Mouse (Mus musculus) liver, embryonic 13.5 days (tissue): ENCODE measurements around the gene Dnase1l2. TPM values are rescaled to one million over a fixed set of nuclear protein-coding genes. Genes with fewer than 3 reads are reported as not detected.

ENCODE experiments used
- ATAC-seq: fragments of 200-750 bp; cut with Nextera tagmentation; 2 replicates; pipeline ENCODE4 v1.8.0; 2017; ENCODE audit warnings: low read depth, mild to moderate bottlenecking, moderate number of reproducible peaks, moderate library complexity
- DNase-seq: peaks from one replicate; pipeline ENCODE4 v3.0.0; 2022
- H3K27ac ChIP-seq: fragments of 300-500 bp; sonication (generic); 2 replicates; pipeline ENCODE4 v1.5.1; 2015; ENCODE audit warnings: moderate library complexity, mild to moderate bottlenecking, inconsistent platforms
- H3K27me3 ChIP-seq: fragments of 300-500 bp; sonication (generic); 2 replicates; pipeline ENCODE4 v1.6.1; 2015; ENCODE audit warnings: mild to moderate bottlenecking, inconsistent platforms
- H3K36me3 ChIP-seq: fragments of 300-500 bp; sonication (generic); 2 replicates; pipeline ENCODE4 v1.6.1; 2015; ENCODE audit warnings: mild to moderate bottlenecking, inconsistent platforms
- H3K4me1 ChIP-seq: fragments of 300-500 bp; sonication (generic); replicated peaks from 2 replicates; pipeline ENCODE4 v1.6.1; 2015; ENCODE audit warnings: inconsistent platforms
- H3K4me2 ChIP-seq: fragments of 300-500 bp; sonication (generic); 2 replicates; pipeline ENCODE4 v1.6.1; 2015; ENCODE audit warnings: inconsistent platforms, mild to moderate bottlenecking, moderate library complexity
- H3K4me3 ChIP-seq: fragments of 300-500 bp; sonication (generic); replicated peaks from 2 replicates; pipeline ENCODE4 v1.5.1; 2015; ENCODE audit warnings: mild to moderate bottlenecking, inconsistent platforms
- H3K9ac ChIP-seq: fragments of 300-500 bp; sonication (generic); 2 replicates; pipeline ENCODE4 v1.6.1; 2015; ENCODE audit warnings: mild to moderate bottlenecking, inconsistent platforms
- H3K9me3 ChIP-seq: fragments of 300-500 bp; sonication (generic); replicated peaks from 2 replicates; pipeline ENCODE4 v1.6.1; 2016; ENCODE audit warnings: inconsistent platforms
- WGBS: fragments of 180-500 bp; shearing (Covaris S2); methylation state at CpG from one replicate; pipeline ENCODE4 v1.1.7; 2015; ENCODE audit not compliant: insufficient replicate concordance; 5-methylcytosine and 5-hydroxymethylcytosine counted together
- polyA plus RNA-seq: library from polyadenylated mRNA; unstranded; fragments of >200 nt; fragmentation: Nextera tagmentation; extraction: Ambion mirVana; gene quantifications from 2 replicates; pipeline ENCODE4 v1.2.1, GENCODE M21; 2015

The Dnase1l2 gene
- polyA plus RNA-seq, 1 experiment from 2014 or later, result 0.33 TPM

DNA sequence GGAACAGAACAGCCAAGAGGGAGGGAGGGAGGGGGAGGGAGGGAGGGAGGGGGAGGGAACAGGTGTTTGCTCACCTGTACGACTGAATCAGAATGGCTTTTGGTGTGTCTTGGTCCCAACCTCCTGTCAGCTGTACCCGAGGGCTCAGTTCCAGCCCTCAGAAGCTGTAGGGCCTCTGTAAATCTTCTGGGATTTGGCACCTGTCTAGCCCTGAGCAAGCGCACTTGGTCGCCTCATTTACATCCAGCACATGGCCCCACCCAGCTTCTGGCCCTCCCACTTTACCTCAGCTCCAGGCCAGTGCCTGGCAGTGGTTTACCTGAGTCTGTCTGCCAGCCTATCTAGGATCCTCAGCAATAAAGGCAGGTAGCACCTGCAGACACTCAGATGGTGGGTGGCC lies 49.4 kb downstream of the Dnase1l2 start:
- Histone ChIP-seq H3K4me3 (no peak overlapping the region), H3K9me3 (no peaks in the 10 kb centered on the region), H3K9ac (no peak overlapping the region), H3K27me3 (no peaks in the 10 kb centered on the region), H3K27ac (no peak overlapping the region), H3K4me1 (no peaks in the 10 kb centered on the region), H3K4me2 (no peak overlapping the region), H3K36me3 (peaks cover 91% of the 10 kb centered on the region)
- DNase-seq, result no peak
- 68% methylated on average over 4 of the region's 4 CpGs for WGBS
- ATAC-seq, result 0 out of 2 replicates have a peak, but pooled peaks have one; percentile 21

- 74% methylated on average over 8 of the region's 8 CpGs for WGBS
- H3K9me3 ChIP-seq, result no peaks in the 10 kb centered on the region
- H3K36me3 ChIP-seq, result peaks cover 92% of the 10 kb centered on the region
- ATAC-seq (no peak), DNase-seq (no peak)
- H3K27ac ChIP-seq, result no peak overlapping the region
- no peaks in the 10 kb centered on the region for H3K4me1 ChIP-seq
- H3K27me3 ChIP-seq, result no peaks in the 10 kb centered on the region
- H3K9ac ChIP-seq, result no peak overlapping the region
- no peak overlapping the region for H3K4me2 ChIP-seq
- no peak overlapping the region for H3K4me3 ChIP-seq
These were observed 51.8 kb downstream of the Dnase1l2 start for GRCm38 (mm10) chr17:24391149-24391548.

Other genes starting within 250 kb of the Dnase1l2 start
- gene Tbc1d24, start 237.5 kb downstream of the Dnase1l2 start, polyA plus RNA-seq, result 6.9 and 7.5 TPM in 2 replicates
- gene Ntn3, start 233.6 kb downstream of the Dnase1l2 start, polyA plus RNA-seq, result 1.00 and 1.4 TPM in 2 replicates
- gene Tedc2, start 222.3 kb downstream of the Dnase1l2 start, polyA plus RNA-seq, result 10.8 and 11.6 TPM in 2 replicates
- gene Ccnf, start 191.6 kb downstream of the Dnase1l2 start, polyA plus RNA-seq, result 69.1 and 89.8 TPM in 2 replicates
- not detected in 2 replicates for gene Abca17, start 92.0 kb downstream of the Dnase1l2 start, polyA plus RNA-seq
- 11.4 and 14.8 TPM in 2 replicates for gene Abca3, start 91.2 kb downstream of the Dnase1l2 start, polyA plus RNA-seq
- gene Rnps1, start 28.5 kb downstream of the Dnase1l2 start, polyA plus RNA-seq, result 151 and 173 TPM in 2 replicates
- 94.4 and 95.3 TPM in 2 replicates for gene Eci1, start 16.5 kb downstream of the Dnase1l2 start, polyA plus RNA-seq
- gene E4f1, start 27.2 kb upstream of the Dnase1l2 start, polyA plus RNA-seq, result 11.7 and 13.0 TPM in 2 replicates
- 84.0 and 86.7 TPM in 2 replicates for gene Pgp, start 27.3 kb upstream of the Dnase1l2 start, polyA plus RNA-seq
- 0.13 TPM in 1 of 2 replicates, not detected in the other for gene Bricd5, start 30.8 kb upstream of the Dnase1l2 start, polyA plus RNA-seq
- gene Mlst8, start 36.0 kb upstream of the Dnase1l2 start, polyA plus RNA-seq, result 11.7 and 13.8 TPM in 2 replicates
- gene Caskin1, start 45.5 kb upstream of the Dnase1l2 start, polyA plus RNA-seq, result 0.15 and 0.20 TPM in 2 replicates
- gene Traf7, start 84.8 kb upstream of the Dnase1l2 start, polyA plus RNA-seq, result 40.7 and 43.9 TPM in 2 replicates
- gene Rab26, start 91.1 kb upstream of the Dnase1l2 start, polyA plus RNA-seq, result 0.88 and 0.99 TPM in 2 replicates
- gene Pkd1, start 106.7 kb upstream of the Dnase1l2 start, polyA plus RNA-seq, result 2.2 and 3.3 TPM in 2 replicates
- gene Tsc2, start 189.5 kb upstream of the Dnase1l2 start, polyA plus RNA-seq, result 18.6 and 22.4 TPM in 2 replicates
- 8.4 and 9.2 TPM in 2 replicates for gene Nthl1, start 189.6 kb upstream of the Dnase1l2 start, polyA plus RNA-seq
- 9.8 and 10.2 TPM in 2 replicates for gene Slc9a3r2, start 207.2 kb upstream of the Dnase1l2 start, polyA plus RNA-seq
- 0.24 and 0.28 TPM in 2 replicates for gene Npw, start 215.4 kb upstream of the Dnase1l2 start, polyA plus RNA-seq
- 9.5 and 13.1 TPM in 2 replicates for gene Zfp598, start 226.6 kb upstream of the Dnase1l2 start, polyA plus RNA-seq
- gene Syngr3, start 246.8 kb upstream of the Dnase1l2 start, polyA plus RNA-seq, result 0.10 and 0.31 TPM in 2 replicates